Mouse (Mus musculus): ENCODE data around the gene Aars2.

GRCm38 (mm10) chr17:45489736-45490135, 16.9 kb upstream of the Aars2 start:
- no peak for TF ChIP-seq POLR2A (IDR thresholded peaks at IDR 0.05; ENCODE audit: low read depth, low read length)
- no peak for TF ChIP-seq CTCF (IDR thresholded peaks at IDR 0.05; ENCODE audit: borderline replicate concordance, insufficient read depth, low read length)

Data from embryonic fibroblast, embryonic 13.5 days (primary cell).